Mouse (Mus musculus) C2C12 (cell line): ENCODE results near the gene Med12l.

ENCODE experiments used
- CEBPB ChIP-seq: IDR thresholded peaks from one replicate; pipeline ENCODE4 v1.6.1; 2011; ENCODE audit warnings: low read depth, mild to moderate bottlenecking, control low read depth, moderate library complexity
- CTCF ChIP-seq: IDR thresholded peaks from one replicate; pipeline ENCODE4 v1.5.1; 2011; ENCODE audit not compliant: control insufficient read depth, insufficient read depth, insufficient read length
- USF1 ChIP-seq: IDR thresholded peaks from one replicate; pipeline ENCODE4 v1.6.1; 2011; ENCODE audit warnings: low read depth, mild to moderate bottlenecking, control low read depth, moderate library complexity

DNA sequence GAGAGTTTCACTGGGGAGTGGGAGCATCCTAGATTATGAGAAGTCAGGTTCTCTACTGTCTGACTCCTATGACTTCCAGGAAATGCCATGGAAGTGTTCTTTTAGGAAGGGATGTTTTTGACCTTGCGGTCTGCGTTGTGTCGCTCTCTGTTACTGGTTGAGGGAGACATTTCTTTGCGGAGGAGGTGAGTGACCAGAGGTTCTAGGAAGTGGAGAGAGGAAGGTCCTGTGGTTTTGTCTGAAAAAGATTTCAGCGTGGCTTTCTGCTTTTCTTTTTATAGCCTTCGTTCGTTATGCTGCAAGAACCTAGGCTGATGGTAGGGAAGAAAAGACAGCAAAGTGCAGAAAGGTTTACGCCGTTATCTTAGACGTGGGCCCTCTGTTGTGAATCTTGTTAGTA is 92.9 kb downstream of the Med12l start:
- TF ChIP-seq CEBPB (no peak), CTCF (no peak), USF1 (no peak)
